Mouse (Mus musculus) stomach, embryonic 16.5 days (tissue): ENCODE results near the gene Sf1. TPM values are rescaled to one million over a fixed set of nuclear protein-coding genes. Genes with fewer than 3 reads are reported as not detected.

Experiments
- ATAC-seq: fragments of 200-750 bp; cut with Nextera tagmentation; 2 replicates; pipeline ENCODE4 v1.8.0; 2017; ENCODE audit warnings: moderate number of reproducible peaks, moderate TSS enrichment; ENCODE audit not compliant: insufficient read depth, low FRiP score
- H3K27ac ChIP-seq: fragments of 300-500 bp; sonication (generic); 2 replicates; pipeline ENCODE4 v1.5.1; 2014; ENCODE audit warnings: low read length
- H3K27me3 ChIP-seq: fragments of 300-500 bp; sonication (generic); 2 replicates; pipeline ENCODE4 v1.6.1; 2014; ENCODE audit warnings: low read length, control low read depth, mixed read lengths; ENCODE audit not compliant: control insufficient read depth, insufficient read depth
- H3K36me3 ChIP-seq: fragments of 300-500 bp; sonication (generic); 2 replicates; pipeline ENCODE4 v1.6.1; 2014; ENCODE audit warnings: low read length; ENCODE audit not compliant: control insufficient read depth, insufficient read depth
- H3K4me1 ChIP-seq: fragments of 300-500 bp; sonication (generic); 2 replicates; pipeline ENCODE4 v1.6.1; 2014; ENCODE audit warnings: low read length, control low read depth, mixed read lengths; ENCODE audit not compliant: control insufficient read depth, insufficient read depth
- H3K4me2 ChIP-seq: fragments of 300-500 bp; sonication (generic); 2 replicates; pipeline ENCODE4 v1.6.1; 2014; ENCODE audit warnings: low read depth, low read length, mixed read lengths
- H3K4me3 ChIP-seq: fragments of 300-500 bp; sonication (generic); replicated peaks from 2 replicates; pipeline ENCODE4 v1.5.1; 2014; ENCODE audit warnings: mild to moderate bottlenecking, low read length
- H3K9ac ChIP-seq: fragments of 300-500 bp; sonication (generic); 2 replicates; pipeline ENCODE4 v1.6.1; 2014; ENCODE audit warnings: low read length
- H3K9me3 ChIP-seq: fragments of 300-500 bp; sonication (generic); replicated peaks from 2 replicates; pipeline ENCODE4 v1.6.1; 2016; ENCODE audit warnings: low read length, control low read depth; ENCODE audit not compliant: control insufficient read depth
- WGBS: fragments of 180-500 bp; shearing (Covaris S2); extraction: QIAGEN DNeasy Blood & Tissue Kit; methylation state at CpG from one replicate; pipeline ENCODE4 v1.1.7; 2014; 5-methylcytosine and 5-hydroxymethylcytosine counted together
- polyA plus RNA-seq: library from polyadenylated mRNA; unstranded; fragments of >200 nt; fragmentation: Nextera tagmentation; extraction: Ambion mirVana; gene quantifications from 2 replicates; pipeline ENCODE4 v1.2.1, GENCODE M21; 2015

The Sf1 gene
- polyA plus RNA-seq, 1 experiment from 2014 or later, result 94.5 TPM

DNA sequence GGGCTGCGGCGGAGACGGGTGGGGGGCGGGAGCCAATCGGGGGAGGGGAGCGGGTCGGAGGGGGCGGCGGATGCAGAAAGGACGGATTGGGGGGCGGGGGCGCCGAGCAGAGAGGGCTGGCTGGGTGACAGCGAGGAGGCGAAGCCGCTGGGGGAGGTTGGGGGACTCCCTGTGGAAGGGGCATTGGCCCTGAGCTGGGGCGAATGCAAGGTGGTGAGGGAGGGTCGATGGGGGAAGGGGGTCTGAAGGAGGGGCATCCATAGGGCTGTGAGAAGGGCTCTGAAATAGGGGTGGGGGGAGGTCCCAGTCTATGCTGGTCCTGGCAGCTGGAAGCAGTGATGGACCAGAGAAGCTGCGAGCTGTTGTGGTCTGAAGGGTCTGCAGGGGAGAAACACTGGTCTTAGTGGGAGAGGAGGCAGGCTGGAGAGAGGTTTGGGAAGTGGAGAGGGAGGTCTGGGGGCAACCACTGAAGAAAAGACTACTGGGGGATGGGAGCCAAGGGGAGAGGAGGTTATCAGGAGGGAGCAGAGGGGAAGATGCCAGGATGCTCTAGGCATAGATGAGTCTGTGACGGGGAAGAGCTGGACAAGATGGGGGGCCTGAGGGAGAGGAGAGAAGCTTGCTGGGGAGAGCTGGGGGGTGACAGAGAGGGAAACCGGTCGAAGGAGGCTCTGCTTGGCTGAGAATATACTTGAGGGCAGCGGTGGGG lies 55.6 kb downstream of the Sf1 start:
- ATAC-seq, result no peak
- Histone ChIP-seq H3K4me3 (peak overlapping the region; percentile 55), H3K4me1 (peaks cover 7% of the 10 kb centered on the region; the same call in 1 of the 2 replicates), H3K27me3 (peaks cover 32% of the 10 kb centered on the region), H3K9ac (no peak overlapping the region), H3K36me3 (no peaks in the 10 kb centered on the region), H3K9me3 (no peaks in the 10 kb centered on the region), H3K27ac (no peak overlapping the region), H3K4me2 (peak overlapping the region; percentile 98; the same call in 1 of the 2 replicates)
- WGBS, result 12% methylated on average over 19 of the region's 23 CpGs

GRCm38 (mm10) chr19:6419805-6420310 lies 56.4 kb downstream of the Sf1 start:
- Histone ChIP-seq H3K4me2 (no peak overlapping the region), H3K9ac (no peak overlapping the region), H3K4me3 (no peak overlapping the region), H3K9me3 (no peaks in the 10 kb centered on the region), H3K36me3 (no peaks in the 10 kb centered on the region), H3K27ac (no peak overlapping the region), H3K4me1 (peaks cover 7% of the 10 kb centered on the region; the same call in 1 of the 2 replicates), H3K27me3 (peaks cover 34% of the 10 kb centered on the region)
- 50% methylated on average over 9 of the region's 9 CpGs for WGBS
- ATAC-seq, result no peak

GRCm38 (mm10) chr19:6420481-6421210 lies 57.2 kb downstream of the Sf1 start:
- H3K27me3 ChIP-seq, result peaks cover 39% of the 10 kb centered on the region
- H3K4me2 ChIP-seq, result no peak overlapping the region
- no peaks in the 10 kb centered on the region for H3K9me3 ChIP-seq
- peaks cover 7% of the 10 kb centered on the region; the same call in 1 of the 2 replicates for H3K4me1 ChIP-seq
- no peak for ATAC-seq
- no peaks in the 10 kb centered on the region for H3K36me3 ChIP-seq
- 50% methylated on average over 19 of the region's 19 CpGs for WGBS
- H3K4me3 ChIP-seq, result no peak overlapping the region
- H3K9ac ChIP-seq, result no peak overlapping the region
- H3K27ac ChIP-seq, result no peak overlapping the region

DNA sequence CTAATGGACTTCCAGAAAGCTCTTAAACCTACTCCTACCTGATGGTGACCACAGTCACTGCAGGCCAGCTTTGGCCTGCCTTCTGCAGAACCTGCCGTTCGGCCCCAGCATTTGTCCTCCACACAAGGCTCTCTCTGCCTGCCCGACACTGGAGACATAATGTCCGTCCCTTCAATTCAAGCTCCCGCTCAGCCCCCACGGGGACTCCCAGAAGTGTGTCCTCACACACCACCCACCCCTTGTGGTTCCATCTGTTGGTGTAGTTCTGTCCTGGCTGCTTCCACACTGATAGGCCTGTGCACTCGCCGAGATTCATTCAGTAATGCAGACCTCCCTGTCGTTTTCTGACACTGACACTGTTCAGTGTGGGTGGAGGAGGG lies 57.7 kb downstream of the Sf1 start:
- H3K4me1 ChIP-seq, result peaks cover 7% of the 10 kb centered on the region; the same call in 1 of the 2 replicates
- no peak overlapping the region for H3K27ac ChIP-seq
- no peak overlapping the region for H3K4me3 ChIP-seq
- H3K27me3 ChIP-seq, result peaks cover 45% of the 10 kb centered on the region
- H3K36me3 ChIP-seq, result no peaks in the 10 kb centered on the region
- no peak overlapping the region for H3K4me2 ChIP-seq
- WGBS, result 72% methylated on average over 9 of the region's 9 CpGs
- no peak for ATAC-seq
- H3K9ac ChIP-seq, result no peak overlapping the region
- H3K9me3 ChIP-seq, result no peaks in the 10 kb centered on the region

- Histone ChIP-seq H3K36me3 (no peaks in the 10 kb centered on the region), H3K4me2 (no peak overlapping the region), H3K9me3 (no peaks in the 10 kb centered on the region), H3K27me3 (peaks cover 53% of the 10 kb centered on the region), H3K9ac (no peak overlapping the region), H3K27ac (no peak overlapping the region), H3K4me3 (no peak overlapping the region), H3K4me1 (0 out of 2 replicates have a peak, but pooled peaks cover under 1% of the 10 kb centered on the region)
- ATAC-seq, result no peak
- WGBS, result 72% methylated on average over 7 of the region's 7 CpGs
These were observed 58.5 kb downstream of the Sf1 start for GRCm38 (mm10) chr19:6422014-6422413.

DNA sequence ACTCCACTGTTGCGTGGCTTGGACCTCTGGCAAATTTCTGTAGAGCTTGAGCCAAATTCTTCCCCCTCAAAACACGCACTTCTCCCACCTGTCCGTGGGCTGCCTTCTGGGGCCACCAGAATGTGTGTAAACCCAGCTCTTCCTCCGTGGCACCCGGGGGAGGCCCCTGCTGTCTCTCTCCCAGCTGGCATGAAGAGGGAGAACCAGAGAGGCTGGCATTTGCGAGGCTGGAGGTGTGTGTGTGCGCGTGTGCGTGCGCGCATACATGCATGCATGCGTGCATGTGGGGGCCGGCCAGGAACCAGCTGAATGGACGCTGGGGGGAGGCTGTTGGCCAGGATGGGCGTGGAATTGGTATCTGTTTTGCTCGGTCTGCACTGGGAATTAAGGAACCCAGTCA lies 59.8 kb downstream of the Sf1 start:
- H3K36me3 ChIP-seq, result no peaks in the 10 kb centered on the region
- 82% methylated on average over 16 of the region's 16 CpGs for WGBS
- no peak overlapping the region for H3K4me2 ChIP-seq
- H3K9me3 ChIP-seq, result no peaks in the 10 kb centered on the region
- peaks cover 65% of the 10 kb centered on the region for H3K27me3 ChIP-seq
- no peak overlapping the region for H3K9ac ChIP-seq
- ATAC-seq, result no peak
- no peak overlapping the region for H3K4me3 ChIP-seq
- H3K27ac ChIP-seq, result no peak overlapping the region
- peaks cover 2% of the 10 kb centered on the region; the same call in 1 of the 2 replicates for H3K4me1 ChIP-seq

DNA sequence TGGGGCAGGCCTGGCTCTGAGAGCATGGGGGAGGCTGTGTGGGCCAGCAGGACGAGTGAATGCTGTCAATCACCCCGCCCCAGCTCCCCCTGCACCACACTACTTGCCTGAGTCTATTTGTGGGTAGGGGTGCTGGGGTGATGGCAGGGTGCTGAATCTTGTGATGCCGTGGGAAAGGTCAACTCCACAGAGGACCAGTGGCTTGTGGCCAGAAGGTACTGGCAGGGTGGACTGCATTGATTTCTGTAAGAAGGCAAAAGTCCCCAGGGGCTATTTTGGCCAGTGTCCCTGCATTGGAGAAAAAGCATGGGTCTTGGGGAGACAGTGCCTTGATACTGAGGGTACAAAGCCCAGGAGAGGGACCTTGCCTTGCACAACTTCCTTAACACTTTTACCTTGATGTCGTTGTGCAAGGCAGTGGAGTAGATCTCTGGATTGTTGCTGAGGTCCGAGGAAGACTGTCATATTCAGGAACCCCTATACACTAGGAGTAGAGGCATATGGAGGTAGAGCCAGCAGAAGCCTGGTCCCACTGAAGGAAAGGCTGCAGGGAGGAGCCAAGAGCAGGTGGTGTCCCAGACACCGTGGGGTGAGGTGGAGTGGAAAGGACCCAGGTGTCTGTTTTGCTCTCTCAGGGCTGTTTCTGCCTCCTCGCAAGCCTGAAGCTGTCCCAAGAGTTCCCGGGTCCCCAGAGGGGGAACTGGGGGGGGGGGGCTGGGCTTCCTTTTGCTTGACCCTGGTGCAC lies 60.8 kb downstream of the Sf1 start:
- no peaks in the 10 kb centered on the region for H3K36me3 ChIP-seq
- H3K9ac ChIP-seq, result no peak overlapping the region
- H3K27ac ChIP-seq, result no peak overlapping the region
- 64% methylated on average over 8 of the region's 8 CpGs for WGBS
- peaks cover 9% of the 10 kb centered on the region for H3K4me1 ChIP-seq
- peaks cover 68% of the 10 kb centered on the region for H3K27me3 ChIP-seq
- ATAC-seq, result no peak
- no peaks in the 10 kb centered on the region for H3K9me3 ChIP-seq
- no peak overlapping the region for H3K4me2 ChIP-seq
- H3K4me3 ChIP-seq, result no peak overlapping the region

DNA sequence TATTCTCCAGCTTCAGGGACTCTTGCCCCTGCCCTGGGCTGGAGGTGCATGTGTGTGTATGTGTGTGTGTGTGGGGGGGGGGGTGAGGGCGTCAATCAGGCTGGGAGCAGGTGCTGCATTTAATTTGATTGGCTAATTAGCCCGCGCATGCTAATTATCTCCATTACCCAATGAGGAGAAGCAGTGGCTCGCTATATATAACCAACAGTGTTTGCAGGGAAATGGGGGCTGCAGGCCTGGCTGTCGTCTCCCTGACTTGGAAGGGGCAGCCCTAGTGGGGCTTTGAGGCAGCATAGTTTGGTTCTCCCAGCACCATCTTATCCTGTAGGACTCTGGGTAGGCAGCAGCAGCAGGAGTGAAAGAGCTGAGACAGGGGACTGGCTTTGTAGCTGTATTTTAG lies 62.1 kb downstream of the Sf1 start:
- Histone ChIP-seq H3K9ac (no peak overlapping the region), H3K4me2 (no peak overlapping the region), H3K9me3 (no peaks in the 10 kb centered on the region), H3K27ac (no peak overlapping the region), H3K36me3 (no peaks in the 10 kb centered on the region), H3K4me1 (peaks cover 9% of the 10 kb centered on the region), H3K27me3 (peaks cover 68% of the 10 kb centered on the region), H3K4me3 (no peak overlapping the region)
- 56% methylated on average over 5 of the region's 5 CpGs for WGBS
- ATAC-seq, result no peak
